Mouse (Mus musculus): ENCODE data around the gene Heph.
"Not testable (repeated sequence)": the region's sequence is repeated elsewhere in the genome, so short reads cannot be mapped to it uniquely, and the experiment has no call there.

The Heph gene

GRCm38 (mm10) chrX:96455149-96455548 is at the start of gene Heph:
TSS of gene Heph (plus strand) at chrX:96455359.
- DNase-seq (ENCODE audit: low read depth) = no peak

- DNase-seq (ENCODE audit: low read depth) = not testable (repeated sequence)
Observed at GRCm38 (mm10) chrX:96415351-96415750, 39.8 kb upstream of the Heph start.

GRCm38 (mm10) chrX:96416970-96417369 is 38.2 kb upstream of the Heph start:
- no peak for DNase-seq (ENCODE audit: low read depth)

- no peak for DNase-seq (ENCODE audit: low read depth)
Observed at GRCm38 (mm10) chrX:96417733-96418132, 37.4 kb upstream of the Heph start.

GRCm38 (mm10) chrX:96419383-96419782 is 35.8 kb upstream of the Heph start:
- DNase-seq (ENCODE audit: low read depth) = no peak

- no peak for DNase-seq (ENCODE audit: low read depth)
Observed at GRCm38 (mm10) chrX:96456201-96456963, 1.2 kb downstream of the Heph start, which contains the start of gene Hsf3. TSS of gene Hsf3 (minus strand) at chrX:96456294.

- DNase-seq (ENCODE audit: low read depth) = no peak
Observed at GRCm38 (mm10) chrX:96501580-96501979, 46.4 kb downstream of the Heph start.
